Mouse (Mus musculus) heart, embryonic 14.5 days (tissue): ENCODE data around the gene Spata5. TPM values are rescaled to one million over a fixed set of nuclear protein-coding genes. Genes with fewer than 3 reads are reported as not detected.

Experiments
- ATAC-seq: fragments of 200-750 bp; cut with Nextera tagmentation; 2 replicates; pipeline ENCODE4 v1.8.0; 2017; ENCODE audit warnings: low read depth, moderate TSS enrichment; ENCODE audit not compliant: insufficient number of reproducible peaks, insufficient read depth, low FRiP score
- H3K27ac ChIP-seq, 2 experiments: fragments of 200-500 bp in 1 of 2; fragments of 300-500 bp in 1 of 2; sonication (generic) in 1 of 2; replicated peaks in 1 of 2; 2 replicates each; pipeline ENCODE4 v1.5.1; 2012 to 2014; ENCODE audit warnings: low read depth in 2 of 2, low read length in 2 of 2, control low read depth in 1 of 2, mild to moderate bottlenecking in 1 of 2, mixed read lengths in 1 of 2; ENCODE audit not compliant: control insufficient read depth in 1 of 2, insufficient read depth in 1 of 2
- H3K27me3 ChIP-seq: fragments of 300-500 bp; sonication (generic); 2 replicates; pipeline ENCODE4 v1.6.1; 2014; ENCODE audit warnings: mild to moderate bottlenecking, low read length, control low read depth; ENCODE audit not compliant: control insufficient read depth, insufficient read depth
- H3K36me3 ChIP-seq: fragments of 300-500 bp; sonication (generic); 2 replicates; pipeline ENCODE4 v1.6.1; 2014; ENCODE audit warnings: mild to moderate bottlenecking, control low read depth, low read length, mixed read lengths; ENCODE audit not compliant: control insufficient read depth, insufficient read depth
- H3K4me1 ChIP-seq, 2 experiments: fragments of 200-500 bp in 1 of 2; fragments of 300-500 bp in 1 of 2; sonication (generic) in 1 of 2; 2 replicates each; pipeline ENCODE4 v1.6.1; 2012 to 2014; ENCODE audit warnings: low read length in 2 of 2, control low read depth in 1 of 2, mixed read lengths in 1 of 2; ENCODE audit not compliant: control insufficient read depth in 2 of 2, insufficient read depth in 2 of 2
- H3K4me2 ChIP-seq: fragments of 300-500 bp; sonication (generic); 2 replicates; pipeline ENCODE4 v1.6.1; 2014; ENCODE audit warnings: mild to moderate bottlenecking, low read length
- H3K4me3 ChIP-seq, 2 experiments: fragments of 200-500 bp in 1 of 2; fragments of 300-500 bp in 1 of 2; sonication (generic) in 1 of 2; 2 replicates each; pipeline ENCODE4 v1.5.1; 2012 to 2014; ENCODE audit warnings: low read length in 2 of 2, mild to moderate bottlenecking in 2 of 2, control low read depth in 1 of 2, low read depth in 1 of 2, moderate library complexity in 1 of 2; ENCODE audit not compliant: control insufficient read depth in 1 of 2, insufficient read depth in 1 of 2
- H3K9ac ChIP-seq: fragments of 300-500 bp; sonication (generic); 2 replicates; pipeline ENCODE4 v1.6.1; 2014; ENCODE audit warnings: mild to moderate bottlenecking, low read length
- H3K9me3 ChIP-seq: fragments of 300-500 bp; sonication (generic); 2 replicates; pipeline ENCODE4 v1.6.1; 2016; ENCODE audit warnings: low read length, control low read depth; ENCODE audit not compliant: control insufficient read depth
- WGBS: fragments of 180-500 bp; shearing (Covaris S2); extraction: QIAGEN DNeasy Blood & Tissue Kit; methylation state at CpG from one replicate; pipeline ENCODE4 v1.1.7; 2014; 5-methylcytosine and 5-hydroxymethylcytosine counted together
- polyA plus RNA-seq: library from polyadenylated mRNA; unstranded; fragments of >200 nt; fragmentation: Nextera tagmentation; extraction: Ambion mirVana; gene quantifications from 2 replicates; pipeline ENCODE4 v1.2.1, GENCODE M21; 2014

Gene Spata5
- polyA plus RNA-seq, 1 experiment from 2014 or later, result 19.7 TPM

GRCm38 (mm10) chr3:37571633-37572032 lies 151.9 kb downstream of the Spata5 start:
- WGBS, result 59% methylated on average over 4 of the region's 4 CpGs
- H3K36me3 ChIP-seq, result no peaks in the 10 kb centered on the region
- no peak overlapping the region for H3K4me2 ChIP-seq
- H3K4me1 ChIP-seq, result no peaks in the 10 kb centered on the region
- no peak overlapping the region for H3K4me3 ChIP-seq
- no peak overlapping the region for H3K27ac ChIP-seq
- H3K9me3 ChIP-seq, result no peaks in the 10 kb centered on the region
- no peak overlapping the region for H3K9ac ChIP-seq
- no peaks in the 10 kb centered on the region for H3K27me3 ChIP-seq
- ATAC-seq, result no peak

- no peak overlapping the region for H3K4me2 ChIP-seq
- H3K27me3 ChIP-seq, result no peaks in the 10 kb centered on the region
- H3K9ac ChIP-seq, result no peak overlapping the region
- 87% methylated on average over 6 of the region's 6 CpGs for WGBS
- no peaks in the 10 kb centered on the region for H3K36me3 ChIP-seq
- no peak for ATAC-seq
- H3K9me3 ChIP-seq, result no peaks in the 10 kb centered on the region
- H3K4me1 ChIP-seq, result no peaks in the 10 kb centered on the region
- no peak overlapping the region for H3K27ac ChIP-seq
- no peak overlapping the region for H3K4me3 ChIP-seq
Observed at GRCm38 (mm10) chr3:37572066-37572465, 152.4 kb downstream of the Spata5 start.

GRCm38 (mm10) chr3:37576840-37577239 lies 157.1 kb downstream of the Spata5 start:
- Histone ChIP-seq H3K27ac (no peak overlapping the region), H3K4me1 (no peaks in the 10 kb centered on the region), H3K27me3 (no peaks in the 10 kb centered on the region), H3K9me3 (no peaks in the 10 kb centered on the region), H3K36me3 (peaks cover 22% of the 10 kb centered on the region), H3K4me2 (no peak overlapping the region), H3K4me3 (no peak overlapping the region), H3K9ac (no peak overlapping the region)
- no peak for ATAC-seq
- 96% methylated on average over 6 of the region's 6 CpGs for WGBS

DNA sequence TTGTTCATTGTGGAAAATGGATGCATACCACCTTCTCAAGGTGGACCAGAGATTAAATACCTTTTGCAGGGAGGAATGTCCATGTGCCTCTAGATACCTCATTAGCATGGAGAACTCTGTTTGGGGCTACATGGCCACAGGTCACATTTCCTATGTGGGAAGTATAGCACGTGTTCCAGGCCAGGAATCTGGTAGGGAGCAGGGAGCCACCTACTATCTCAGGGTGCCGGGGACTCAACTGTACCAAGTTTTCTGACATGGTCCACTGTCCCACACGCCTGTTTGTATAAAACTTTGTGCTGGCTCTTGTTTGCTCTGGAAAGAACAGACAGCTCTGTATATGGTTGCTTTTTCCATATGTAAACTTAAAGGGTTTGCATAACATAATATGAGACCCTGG lies 158.0 kb downstream of the Spata5 start:
- no peaks in the 10 kb centered on the region for H3K9me3 ChIP-seq
- no peak overlapping the region for H3K4me2 ChIP-seq
- H3K9ac ChIP-seq, result no peak overlapping the region
- H3K27me3 ChIP-seq, result no peaks in the 10 kb centered on the region
- H3K4me3 ChIP-seq, result no peak overlapping the region
- ATAC-seq, result no peak
- 89% methylated on average over 3 of the region's 3 CpGs for WGBS
- H3K4me1 ChIP-seq, result no peaks in the 10 kb centered on the region
- H3K36me3 ChIP-seq, result peaks cover 22% of the 10 kb centered on the region
- H3K27ac ChIP-seq, result no peak overlapping the region

- Histone ChIP-seq H3K9ac (no peak overlapping the region), H3K36me3 (peaks cover 15% of the 10 kb centered on the region), H3K4me1 (peaks cover 8 to 12% of the 10 kb centered on the region in 2 experiments; a peak in 3 of 4 replicates), H3K27me3 (no peaks in the 10 kb centered on the region), H3K9me3 (no peaks in the 10 kb centered on the region), H3K4me2 (no peak overlapping the region), H3K27ac (no peak overlapping the region), H3K4me3 (no peak overlapping the region)
- no peak for ATAC-seq
- WGBS, result 80% methylated on average over 5 of the region's 5 CpGs
Observed at GRCm38 (mm10) chr3:37584576-37584975, 164.9 kb downstream of the Spata5 start.

DNA sequence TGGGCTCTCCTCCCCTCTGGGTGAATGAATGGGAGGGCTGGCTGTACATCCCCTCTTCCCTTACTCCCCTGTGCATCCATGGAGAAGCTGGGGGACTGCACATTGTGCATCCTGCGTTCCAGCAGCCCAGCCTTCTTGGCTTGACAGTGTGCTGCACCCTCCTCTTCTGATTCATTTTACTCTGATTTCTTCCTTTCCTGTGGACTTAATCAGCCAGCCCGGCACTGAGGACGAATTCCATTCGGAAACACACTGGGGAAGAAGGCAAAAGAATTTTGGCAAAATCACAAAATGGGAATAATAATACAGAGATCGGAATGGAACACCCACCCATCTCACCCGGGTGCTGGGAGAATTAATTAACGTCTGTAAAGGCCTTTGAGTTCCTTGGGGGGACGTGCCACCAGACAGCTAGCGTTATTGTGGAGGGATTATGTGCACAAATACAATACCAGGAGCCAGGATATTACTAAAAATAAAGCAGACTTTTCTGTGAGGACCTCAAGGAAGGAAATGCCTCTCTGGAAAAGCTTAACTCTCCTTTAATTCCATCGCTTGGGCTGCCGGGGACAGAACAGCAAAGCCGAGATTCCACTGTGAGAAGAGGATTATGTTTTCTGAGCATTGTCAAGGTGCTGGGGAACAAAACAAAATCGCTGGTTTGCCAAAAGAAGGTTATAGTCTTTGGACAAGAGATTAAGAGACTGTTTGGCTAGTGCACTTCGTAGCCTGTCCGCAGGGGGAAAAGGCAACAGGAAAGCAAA lies 166.5 kb downstream of the Spata5 start:
- Histone ChIP-seq H3K4me1 (peaks cover 8 to 12% of the 10 kb centered on the region in 2 experiments; a peak in 3 of 4 replicates), H3K9ac (peak overlapping the region; percentile 58), H3K9me3 (no peaks in the 10 kb centered on the region), H3K27ac (peak overlapping the region; percentile 72 to 75), H3K4me2 (peak overlapping the region; percentile 59), H3K4me3 (peak overlapping the region; percentile 18 to 25; a peak in 1 of 4 replicates), H3K36me3 (0 out of 2 replicates have a peak, but pooled peaks cover 4% of the 10 kb centered on the region), H3K27me3 (no peaks in the 10 kb centered on the region)
- no peak for ATAC-seq
- WGBS, result 29% methylated on average over 15 of the region's 15 CpGs

- Histone ChIP-seq H3K9me3 (no peaks in the 10 kb centered on the region), H3K4me2 (peak overlapping the region; percentile 59), H3K27ac (peak overlapping the region; percentile 72 to 75), H3K36me3 (no peaks in the 10 kb centered on the region), H3K9ac (peak overlapping the region; percentile 58), H3K4me1 (peaks cover 8 to 12% of the 10 kb centered on the region in 2 experiments; a peak in 3 of 4 replicates), H3K4me3 (peak overlapping the region; percentile 18 to 25; a peak in 1 of 4 replicates), H3K27me3 (no peaks in the 10 kb centered on the region)
- WGBS, result 43% methylated on average over 16 of the region's 16 CpGs
- ATAC-seq, result no peak
Observed at GRCm38 (mm10) chr3:37586731-37587578, 167.3 kb downstream of the Spata5 start.
